Mouse (Mus musculus) T-helper 17 cell (primary cell): ENCODE results near the gene Ldhd.

Experiments used
- in situ Hi-C, 2 experiments: fragments of 300-600 bp; cut with MboI, MseI; formaldehyde crosslinking; loops; 1 replicate in 1 of 2; 2 replicates in 1 of 2; pipeline ENCODE4 v1.15.1; 2025; ENCODE audit warnings: high pct_unique_total_duplicates in 2 of 2

Ldhd gene

GRCm38 (mm10) chr8:111628401-111628800, 1.8 kb downstream of the Ldhd start:
- in situ Hi-C loops = loop anchor here in 1 of 2 experiments (5.0 kb wide), 1 partner anchor 101 kb away; no protein-coding TSS in a partner anchor

DNA sequence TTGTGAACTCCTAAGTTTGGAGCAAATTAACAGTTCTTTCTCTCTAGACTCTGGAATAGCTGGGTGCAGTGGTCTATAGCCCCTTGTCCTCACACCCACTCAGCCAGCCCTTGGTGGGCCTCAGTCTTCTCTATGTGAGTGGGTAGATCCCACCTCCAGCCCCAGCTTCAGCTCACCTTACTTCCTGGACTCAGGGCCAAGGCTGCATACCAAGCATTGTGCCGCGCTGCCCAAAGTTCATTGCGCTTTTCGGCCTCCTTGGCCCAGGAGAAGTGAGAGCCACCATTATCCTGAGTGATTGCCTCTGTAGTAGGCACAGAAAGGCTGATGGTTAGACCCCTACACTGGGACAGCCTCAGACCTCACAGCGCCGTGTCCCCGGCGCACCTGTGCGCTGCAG, 2.3 kb downstream of the Ldhd start:
- in situ Hi-C loops = loop anchor here in 1 of 2 experiments (5.0 kb wide), 1 partner anchor 101 kb away; no protein-coding TSS in a partner anchor

DNA sequence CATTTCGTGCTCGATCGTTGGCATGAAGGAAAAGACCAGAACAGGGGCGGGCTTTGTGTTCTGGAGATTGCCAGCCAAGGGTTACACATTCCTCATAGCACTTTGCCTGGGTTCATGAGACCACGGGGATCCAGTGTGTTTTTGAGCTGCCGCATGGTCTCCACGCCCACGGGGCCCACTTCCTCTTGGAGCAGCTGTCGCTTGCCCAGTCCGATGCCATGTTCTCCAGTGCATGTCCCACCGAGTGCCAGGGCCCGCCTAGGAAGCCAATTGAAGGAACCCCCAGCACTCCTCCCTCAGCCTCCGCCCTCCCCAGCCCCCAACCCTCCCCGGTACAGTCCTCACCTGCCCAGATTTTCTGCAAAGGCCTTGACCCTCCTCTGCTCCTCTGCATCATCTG, 3.2 kb downstream of the Ldhd start:
- in situ Hi-C loops = loop anchor here in 1 of 2 experiments (5.0 kb wide), 1 partner anchor 100 kb away; no protein-coding TSS in a partner anchor

GRCm38 (mm10) chr8:111626528-111626820, 3.7 kb downstream of the Ldhd start:
- in situ Hi-C loops = loop anchor here in 1 of 2 experiments (5.0 kb wide), 1 partner anchor 99 kb away; no protein-coding TSS in a partner anchor

GRCm38 (mm10) chr8:111625694-111626527, 4.3 kb downstream of the Ldhd start:
- in situ Hi-C loops = loop anchor here in 1 of 2 experiments (5.0 kb wide), 1 partner anchor 99 kb away; no protein-coding TSS in a partner anchor

DNA sequence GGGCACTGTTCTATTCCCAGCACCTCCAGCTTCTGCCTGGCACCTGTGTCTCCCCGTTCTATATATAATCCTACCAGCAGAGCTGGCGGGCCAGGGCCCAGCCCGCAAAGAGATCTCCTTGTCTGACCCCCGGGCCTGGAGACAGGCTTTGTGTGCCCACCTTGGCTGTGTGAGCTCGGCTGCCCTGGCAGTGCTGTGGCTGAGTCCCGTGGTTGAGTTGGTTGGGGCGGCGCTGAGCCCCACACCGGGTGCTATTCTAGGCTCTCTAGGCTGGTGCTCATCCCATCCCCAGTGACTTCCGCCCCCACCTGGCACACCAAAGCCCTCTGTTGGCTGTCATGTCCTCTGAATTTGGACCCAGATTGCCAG, 5.3 kb downstream of the Ldhd start:
- in situ Hi-C loops = loop anchor here in 1 of 2 experiments (5.0 kb wide), 1 partner anchor 98 kb away; no protein-coding TSS in a partner anchor

DNA sequence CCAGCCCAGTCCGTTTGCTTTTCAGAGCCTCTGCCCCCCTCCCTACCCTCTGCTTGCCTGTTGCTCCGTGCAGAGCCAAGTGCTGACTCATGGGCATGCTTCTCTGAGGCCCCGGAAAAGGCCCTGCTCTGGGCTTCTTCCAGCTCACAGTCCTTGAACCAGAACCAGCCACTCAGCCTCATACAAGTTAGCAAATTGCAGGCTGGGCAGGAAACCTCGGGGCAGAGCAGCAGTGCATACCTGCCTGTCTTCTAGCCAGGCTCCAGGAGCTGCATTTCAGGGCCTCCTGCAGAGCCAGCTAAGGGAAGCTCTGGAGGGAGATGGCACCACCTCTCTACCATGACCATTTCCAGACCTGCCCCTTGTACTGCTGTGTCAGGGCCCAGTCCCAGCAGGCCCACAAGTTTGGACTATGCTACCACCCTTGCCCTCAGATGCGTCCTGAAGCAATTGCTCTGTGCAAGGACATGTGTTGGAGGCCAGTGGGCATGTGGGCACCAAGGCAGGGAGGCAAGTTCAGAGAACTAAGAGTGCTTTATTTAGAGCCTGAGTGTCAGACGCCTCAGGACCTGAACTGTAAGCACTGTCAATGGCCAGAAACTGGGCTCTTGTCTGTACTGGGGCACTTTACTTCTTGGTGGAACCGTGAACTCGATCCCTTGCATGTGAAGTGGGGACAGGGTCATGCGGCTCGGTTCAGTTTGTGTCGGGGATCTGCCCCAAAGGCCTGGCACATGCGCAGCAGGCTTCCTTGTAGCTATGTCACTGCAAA, 5.9 kb downstream of the Ldhd start:
- in situ Hi-C loops = no loop called here

GRCm38 (mm10) chr8:111622553-111622952, 7.6 kb downstream of the Ldhd start:
- in situ Hi-C loops = no loop called here

- in situ Hi-C loops = no loop called here
These were observed 8.1 kb downstream of the Ldhd start for GRCm38 (mm10) chr8:111622104-111622503.

DNA sequence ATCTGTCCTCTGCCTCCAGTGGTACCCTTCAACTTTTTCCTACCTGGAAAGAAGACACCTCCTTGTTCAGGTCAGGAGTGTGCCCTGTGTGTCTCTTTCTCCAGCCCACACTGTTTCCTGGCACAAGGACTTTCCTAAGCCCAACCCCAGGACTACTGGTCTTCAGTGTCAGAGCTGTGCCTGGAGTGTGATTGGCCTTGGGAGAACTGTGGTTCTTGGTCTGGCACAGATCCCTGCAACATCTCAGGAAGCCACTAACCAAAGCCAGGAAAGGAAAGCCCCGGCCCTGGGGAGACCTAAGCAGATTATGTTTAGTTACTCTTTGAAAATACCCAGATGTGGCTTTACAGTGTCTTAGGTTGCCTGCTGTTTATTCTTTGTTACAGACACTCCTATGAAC, 10.2 kb downstream of the Ldhd start:
- in situ Hi-C loops = no loop called here

DNA sequence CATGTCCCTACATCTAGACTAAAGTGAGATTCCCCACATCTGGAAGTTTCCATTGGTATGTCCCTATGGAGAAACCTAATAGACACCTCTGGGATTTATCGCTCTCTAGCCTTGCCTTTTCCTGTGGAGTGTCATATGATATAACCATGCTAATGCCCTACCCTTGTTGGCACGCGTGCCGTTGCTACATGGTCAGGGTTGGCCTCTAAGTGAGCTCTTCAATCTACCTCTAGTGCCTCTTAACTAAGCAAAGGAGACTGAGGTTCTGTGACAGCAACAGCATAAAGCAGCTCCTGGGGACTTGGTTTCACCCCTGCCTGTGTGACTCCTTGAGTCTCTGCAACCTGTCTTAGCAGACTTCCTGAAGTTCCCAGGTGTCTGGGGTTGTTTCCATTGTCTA, 11.9 kb downstream of the Ldhd start:
- in situ Hi-C loops = no loop called here

GRCm38 (mm10) chr8:111617812-111618211, 12.4 kb downstream of the Ldhd start:
- in situ Hi-C loops = no loop called here

GRCm38 (mm10) chr8:111614786-111615701, 15.1 kb downstream of the Ldhd start:
- in situ Hi-C loops = loop anchor here in 1 of 2 experiments (5.0 kb wide), 1 partner anchor 978 kb away; no protein-coding TSS in a partner anchor

- in situ Hi-C loops = loop anchor here in 1 of 2 experiments (5.0 kb wide), 1 partner anchor 976 kb away; no protein-coding TSS in a partner anchor
These were observed 17.0 kb downstream of the Ldhd start for GRCm38 (mm10) chr8:111613181-111613580.

DNA sequence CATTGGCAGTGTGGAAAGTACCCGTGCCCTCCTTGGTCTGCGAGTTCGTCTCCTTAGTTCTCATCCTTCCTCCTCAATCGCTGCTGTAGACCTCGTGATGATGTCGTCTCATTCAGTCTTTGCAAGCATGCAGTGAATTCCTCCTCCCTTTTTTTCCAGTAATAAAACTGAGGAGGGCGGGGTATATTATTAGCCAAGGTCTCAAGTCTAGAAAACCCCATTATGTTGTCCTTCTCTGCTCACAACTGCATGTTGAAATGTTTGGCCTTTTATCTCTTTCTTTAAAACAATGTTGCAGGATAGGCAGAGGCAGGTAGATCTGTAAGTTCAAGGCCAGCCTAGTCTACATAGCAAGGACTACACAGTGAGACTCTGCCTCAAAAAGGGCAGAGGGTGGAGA, 22.8 kb downstream of the Ldhd start:
- in situ Hi-C loops = no loop called here

DNA sequence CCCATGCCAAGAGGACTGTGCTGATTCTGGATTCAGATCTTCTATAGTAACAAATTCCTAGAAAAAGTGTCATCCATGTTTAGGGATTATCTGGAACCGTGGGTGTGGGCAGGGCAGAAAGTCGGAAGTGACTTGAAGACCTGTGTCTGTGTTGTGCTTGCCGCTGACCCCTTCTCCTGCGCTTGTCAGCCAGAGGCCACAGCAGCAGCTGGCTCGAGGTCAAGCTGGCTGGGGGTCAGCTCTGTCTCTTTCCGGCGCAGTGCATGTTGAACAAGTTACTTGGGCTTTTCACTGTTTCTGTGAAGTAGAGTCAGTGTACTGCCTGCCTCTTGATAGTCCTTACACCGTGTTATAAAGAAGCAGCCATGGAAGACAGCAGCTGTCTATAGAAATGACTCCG, 23.2 kb downstream of the Ldhd start:
- in situ Hi-C loops = no loop called here

GRCm38 (mm10) chr8:111604986-111605385, 25.2 kb downstream of the Ldhd start:
- in situ Hi-C loops = no loop called here

- in situ Hi-C loops = no loop called here
These were observed 28.1 kb downstream of the Ldhd start for GRCm38 (mm10) chr8:111602050-111602449.

GRCm38 (mm10) chr8:111599707-111600444, 30.3 kb downstream of the Ldhd start:
- in situ Hi-C loops = no loop called here

- in situ Hi-C loops = no loop called here
These were observed 32.9 kb downstream of the Ldhd start for GRCm38 (mm10) chr8:111597310-111597709.

DNA sequence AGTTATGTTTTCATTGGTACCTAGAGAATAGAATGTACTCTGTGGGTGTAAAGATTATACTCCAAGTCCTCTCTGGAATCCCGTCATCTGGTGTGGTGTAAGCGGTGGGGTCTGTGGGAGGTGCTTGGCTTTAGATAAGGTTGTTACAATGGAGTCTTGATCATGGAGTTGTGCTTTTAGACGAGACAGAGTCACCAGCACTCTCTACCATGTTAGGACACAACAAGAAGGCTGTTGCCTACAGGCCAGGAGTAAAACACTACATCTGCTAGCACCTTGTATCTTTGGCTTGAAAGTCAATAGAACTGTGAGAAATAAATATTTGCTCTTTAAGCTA, 33.7 kb downstream of the Ldhd start:
- in situ Hi-C loops = no loop called here
